Mouse (Mus musculus): Measurements from ENCODE around the gene Rcc1.

DNA sequence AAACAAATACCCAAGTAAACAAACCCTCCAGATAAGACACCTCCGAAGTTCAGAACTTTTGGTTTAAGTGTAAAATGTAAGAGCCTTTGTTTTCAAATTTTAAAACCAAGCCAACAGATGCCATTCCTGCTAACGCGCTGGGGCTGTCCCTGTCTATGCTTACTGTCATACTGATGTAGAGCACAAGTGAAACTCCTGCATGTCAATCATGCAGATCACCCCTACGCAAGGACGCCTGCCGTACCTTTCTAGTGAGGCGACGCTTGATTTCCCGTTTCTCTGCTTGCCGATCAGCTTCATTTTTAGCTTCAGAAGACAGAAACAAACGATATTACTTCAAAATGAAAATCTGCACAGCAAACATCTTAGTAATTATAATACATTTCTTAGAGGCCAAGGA is 10.1 kb upstream of the Rcc1 start:
- TF ChIP-seq POLR2A (IDR thresholded peaks at IDR 0.05; ENCODE audit: borderline replicate concordance, extremely low read depth, low read depth, low read length) (no peak), CTCF (IDR thresholded peaks at IDR 0.05; ENCODE audit: insufficient read depth, low read length) (no peak)

All from lung, adult 2 months (tissue).